Mouse (Mus musculus): ENCODE measurements around the gene Sycp2. TPM values are rescaled to one million over a fixed set of nuclear protein-coding genes. Genes with fewer than 3 reads are reported as not detected.

The Sycp2 gene
- polyA plus RNA-seq, 1 experiment from 2014 or later, result 0.57 TPM

DNA sequence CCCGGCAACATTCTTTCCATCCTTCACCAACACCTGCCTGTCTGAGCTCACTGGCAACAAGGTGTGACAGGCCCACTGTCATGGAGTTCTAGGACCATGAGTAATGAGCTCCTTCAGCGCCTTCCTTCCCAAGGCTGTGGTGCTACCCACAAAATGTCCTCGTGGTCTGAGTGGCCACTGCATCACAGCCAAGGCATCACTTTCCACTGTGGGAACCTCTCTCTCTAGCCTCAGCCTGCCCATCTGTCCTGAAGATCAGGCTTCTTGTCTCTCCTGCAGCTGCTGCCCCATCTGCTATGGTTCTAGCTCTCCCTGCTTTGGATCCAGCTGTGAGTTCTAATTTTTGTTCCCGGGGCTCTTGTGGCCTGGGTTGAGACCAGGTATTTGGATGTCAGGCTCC lies 82.7 kb downstream of the Sycp2 start:
- H3K9ac ChIP-seq, result no peak overlapping the region
- no peaks in the 10 kb centered on the region for H3K9me3 ChIP-seq
- ATAC-seq (replicated peaks), result no peak
- no peak overlapping the region for H3K27ac ChIP-seq
- WGBS, result 91% methylated on average over 4 of the region's 4 CpGs
- H3K36me3 ChIP-seq (replicated peaks), result no peaks in the 10 kb centered on the region
- H3K4me1 ChIP-seq, result peaks cover 32% of the 10 kb centered on the region
- H3K27me3 ChIP-seq (replicated peaks), result no peaks in the 10 kb centered on the region
- no peak overlapping the region for H3K4me3 ChIP-seq
- no peak overlapping the region for H3K4me2 ChIP-seq

DNA sequence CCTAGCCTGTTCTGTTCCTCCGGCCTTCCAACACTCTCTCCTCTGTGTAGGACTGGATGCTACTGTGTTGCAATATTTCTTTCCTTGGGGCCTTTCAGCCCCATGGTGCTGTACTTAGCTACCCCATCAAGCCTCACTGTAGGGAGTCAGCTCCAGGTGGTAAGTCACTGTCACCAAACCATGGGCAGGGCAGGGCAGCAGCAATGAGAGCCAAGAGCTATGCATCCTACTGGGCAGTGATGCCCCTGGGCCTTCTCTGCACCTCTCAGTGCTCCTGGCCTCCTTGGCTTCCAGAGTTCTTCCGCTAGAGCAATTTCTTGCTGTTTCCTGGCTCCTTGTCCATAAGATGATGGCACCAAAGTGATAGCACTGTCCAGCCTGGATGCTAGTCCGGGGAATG lies 83.1 kb downstream of the Sycp2 start:
- Histone ChIP-seq H3K27ac (no peak overlapping the region), H3K4me1 (peaks cover 28% of the 10 kb centered on the region), H3K36me3 (replicated peaks) (no peaks in the 10 kb centered on the region), H3K4me2 (no peak overlapping the region), H3K27me3 (replicated peaks) (no peaks in the 10 kb centered on the region), H3K9me3 (no peaks in the 10 kb centered on the region), H3K4me3 (no peak overlapping the region), H3K9ac (no peak overlapping the region)
- WGBS, result 93% methylated on average over 3 of the region's 3 CpGs
- ATAC-seq (replicated peaks), result no peak

DNA sequence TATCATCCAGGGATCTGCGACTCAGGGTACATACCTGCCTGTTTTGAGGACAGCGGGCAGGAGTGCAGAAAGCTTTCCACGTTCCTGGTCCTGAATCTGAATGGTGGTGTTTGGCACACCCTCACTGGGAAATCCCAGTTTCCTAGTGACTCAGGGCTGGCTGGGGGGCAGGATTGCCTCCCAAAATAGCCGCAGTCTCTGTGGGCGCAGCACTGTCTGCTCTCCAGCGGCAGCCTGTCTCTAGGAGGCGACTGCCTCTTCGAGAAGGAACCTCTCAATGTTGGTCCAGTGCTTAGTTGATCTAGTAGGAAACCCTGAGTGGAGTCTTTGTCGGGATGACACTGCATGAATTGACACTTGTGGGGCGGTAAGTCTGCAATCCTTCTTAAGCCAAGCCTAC lies 86.2 kb downstream of the Sycp2 start:
- no peak overlapping the region for H3K4me3 ChIP-seq
- H3K4me1 ChIP-seq, result no peaks in the 10 kb centered on the region
- ATAC-seq (replicated peaks), result no peak
- no peak overlapping the region for H3K27ac ChIP-seq
- H3K9me3 ChIP-seq, result no peaks in the 10 kb centered on the region
- no peak overlapping the region for H3K9ac ChIP-seq
- H3K4me2 ChIP-seq, result no peak overlapping the region
- H3K27me3 ChIP-seq (replicated peaks), result no peaks in the 10 kb centered on the region
- no peaks in the 10 kb centered on the region for H3K36me3 ChIP-seq (replicated peaks)
- 87% methylated on average over 10 of the region's 10 CpGs for WGBS

DNA sequence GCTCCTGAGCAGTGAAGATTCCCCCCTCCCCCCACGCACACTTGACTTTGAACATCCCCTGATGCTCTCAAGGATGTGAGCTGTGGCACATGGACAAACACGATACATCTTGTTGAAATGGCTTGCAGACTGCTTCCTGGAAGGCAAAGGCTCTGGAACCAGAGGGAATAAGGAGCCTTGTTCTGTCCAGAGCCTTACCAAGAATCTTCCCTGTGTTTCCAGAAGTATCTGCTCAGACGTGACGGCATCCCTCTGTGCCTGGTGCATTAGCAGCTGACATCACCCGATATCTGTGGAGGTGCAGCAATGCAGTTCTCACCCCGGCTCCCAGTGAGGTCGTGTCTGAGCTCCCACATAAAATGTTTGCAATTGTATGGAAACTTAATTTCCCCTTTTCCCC lies 87.7 kb downstream of the Sycp2 start:
- Histone ChIP-seq H3K27me3 (replicated peaks) (no peaks in the 10 kb centered on the region), H3K9ac (no peak overlapping the region), H3K27ac (no peak overlapping the region), H3K4me2 (no peak overlapping the region), H3K36me3 (replicated peaks) (no peaks in the 10 kb centered on the region), H3K9me3 (no peaks in the 10 kb centered on the region), H3K4me1 (no peaks in the 10 kb centered on the region), H3K4me3 (no peak overlapping the region)
- ATAC-seq (replicated peaks), result no peak
- WGBS, result 89% methylated on average over 7 of the region's 7 CpGs

DNA sequence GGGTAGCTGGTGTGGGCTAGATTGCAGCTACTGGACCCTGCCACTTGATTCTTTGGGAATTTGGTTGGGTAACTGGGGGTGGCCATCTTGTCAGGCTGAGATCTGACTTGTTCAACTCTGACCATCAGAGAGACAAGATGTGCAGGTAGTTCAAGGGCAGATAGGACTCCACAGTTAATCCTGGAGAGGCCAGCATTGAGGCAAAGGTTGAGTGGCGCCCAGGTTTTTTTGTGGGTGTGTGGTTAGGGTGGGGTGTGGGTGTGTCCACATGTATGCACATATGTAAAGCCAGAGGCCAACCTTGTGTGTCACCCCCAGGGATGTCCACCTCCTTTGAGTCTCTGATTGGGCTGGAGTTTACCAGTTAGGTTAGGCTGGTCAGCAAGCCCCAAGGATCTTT lies 91.2 kb downstream of the Sycp2 start:
- Histone ChIP-seq H3K4me2 (no peak overlapping the region), H3K4me3 (no peak overlapping the region), H3K27ac (no peak overlapping the region), H3K9ac (no peak overlapping the region), H3K27me3 (replicated peaks) (no peaks in the 10 kb centered on the region), H3K36me3 (replicated peaks) (no peaks in the 10 kb centered on the region), H3K9me3 (no peaks in the 10 kb centered on the region), H3K4me1 (no peaks in the 10 kb centered on the region)
- ATAC-seq (replicated peaks), result no peak
- WGBS, result 96% methylated on average over 1 of the region's 1 CpGs

DNA sequence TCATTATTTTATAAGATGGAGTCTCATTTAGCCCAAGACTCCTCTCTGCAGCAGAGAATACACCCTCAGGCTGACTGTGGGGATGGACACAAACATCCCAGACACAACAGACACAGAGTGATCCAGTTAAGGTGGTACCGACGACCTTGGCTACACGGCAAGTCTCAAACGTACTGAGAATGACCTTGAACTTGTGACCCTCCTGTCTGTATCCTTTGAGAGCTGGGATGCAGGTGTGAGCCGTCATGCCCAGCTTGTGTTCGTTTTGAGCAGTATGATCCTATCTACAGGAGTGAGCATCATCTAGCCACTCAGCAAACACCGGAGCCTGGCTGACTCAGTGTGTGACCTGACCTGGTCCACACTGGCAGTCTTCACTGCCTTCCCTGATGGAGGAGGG lies 93.9 kb downstream of the Sycp2 start:
- H3K36me3 ChIP-seq (replicated peaks), result no peaks in the 10 kb centered on the region
- no peak overlapping the region for H3K4me3 ChIP-seq
- no peak overlapping the region for H3K27ac ChIP-seq
- WGBS, result 82% methylated on average over 7 of the region's 7 CpGs
- no peaks in the 10 kb centered on the region for H3K4me1 ChIP-seq
- H3K9ac ChIP-seq, result no peak overlapping the region
- no peaks in the 10 kb centered on the region for H3K9me3 ChIP-seq
- no peak overlapping the region for H3K4me2 ChIP-seq
- no peak for ATAC-seq (replicated peaks)
- H3K27me3 ChIP-seq (replicated peaks), result no peaks in the 10 kb centered on the region

DNA sequence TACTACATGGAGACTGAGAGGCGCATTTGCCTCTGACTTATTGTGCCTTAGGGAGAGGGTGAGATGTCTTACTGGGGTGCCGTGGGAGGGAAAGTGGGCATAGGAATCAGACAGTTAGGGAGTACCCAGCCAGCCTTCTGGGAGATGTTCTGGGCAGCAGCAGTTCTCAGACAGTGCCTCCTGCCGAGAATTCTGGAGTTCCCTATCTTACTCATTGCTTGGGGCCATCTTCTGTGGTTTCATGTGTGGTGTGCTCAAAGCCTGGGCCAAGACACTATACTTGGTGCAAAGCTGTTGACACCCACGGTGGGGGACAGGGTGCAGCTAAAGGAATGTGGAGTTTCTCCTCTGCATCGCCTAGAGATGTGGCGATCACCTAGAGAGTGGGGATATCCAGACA lies 102.8 kb downstream of the Sycp2 start:
- Histone ChIP-seq H3K4me1 (peaks cover 48% of the 10 kb centered on the region), H3K36me3 (replicated peaks) (no peaks in the 10 kb centered on the region), H3K27me3 (replicated peaks) (no peaks in the 10 kb centered on the region), H3K27ac (peak overlapping the region; percentile 94), H3K4me2 (no peak overlapping the region), H3K4me3 (no peak overlapping the region), H3K9ac (no peak overlapping the region), H3K9me3 (no peaks in the 10 kb centered on the region)
- no peak for ATAC-seq (replicated peaks)
- WGBS, result 86% methylated on average over 6 of the region's 6 CpGs

DNA sequence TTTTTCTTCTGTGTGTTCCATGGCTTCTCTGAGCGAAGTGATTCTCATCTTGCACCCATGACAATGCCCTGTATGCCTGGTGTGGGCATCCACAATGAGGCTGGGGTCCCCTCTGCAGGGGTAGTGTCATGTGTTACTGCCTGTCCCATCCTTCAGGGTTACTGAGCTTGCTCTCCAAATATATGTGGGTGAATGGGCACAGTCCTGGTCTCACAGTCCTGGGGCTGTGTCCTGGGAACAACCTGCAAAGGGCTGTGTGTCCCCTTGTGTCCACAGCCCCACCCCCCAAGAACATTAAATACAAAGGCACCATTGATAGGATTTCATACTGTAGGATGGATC lies 103.3 kb downstream of the Sycp2 start:
- peak; percentile 63 for ATAC-seq (replicated peaks)
- no peak overlapping the region for H3K4me2 ChIP-seq
- no peaks in the 10 kb centered on the region for H3K27me3 ChIP-seq (replicated peaks)
- no peaks in the 10 kb centered on the region for H3K36me3 ChIP-seq (replicated peaks)
- peak overlapping the region; percentile 94 for H3K27ac ChIP-seq
- no peaks in the 10 kb centered on the region for H3K9me3 ChIP-seq
- no peak overlapping the region for H3K9ac ChIP-seq
- no peak overlapping the region for H3K4me3 ChIP-seq
- H3K4me1 ChIP-seq, result peaks cover 48% of the 10 kb centered on the region
- 14% methylated on average over 1 of the region's 1 CpGs for WGBS

DNA sequence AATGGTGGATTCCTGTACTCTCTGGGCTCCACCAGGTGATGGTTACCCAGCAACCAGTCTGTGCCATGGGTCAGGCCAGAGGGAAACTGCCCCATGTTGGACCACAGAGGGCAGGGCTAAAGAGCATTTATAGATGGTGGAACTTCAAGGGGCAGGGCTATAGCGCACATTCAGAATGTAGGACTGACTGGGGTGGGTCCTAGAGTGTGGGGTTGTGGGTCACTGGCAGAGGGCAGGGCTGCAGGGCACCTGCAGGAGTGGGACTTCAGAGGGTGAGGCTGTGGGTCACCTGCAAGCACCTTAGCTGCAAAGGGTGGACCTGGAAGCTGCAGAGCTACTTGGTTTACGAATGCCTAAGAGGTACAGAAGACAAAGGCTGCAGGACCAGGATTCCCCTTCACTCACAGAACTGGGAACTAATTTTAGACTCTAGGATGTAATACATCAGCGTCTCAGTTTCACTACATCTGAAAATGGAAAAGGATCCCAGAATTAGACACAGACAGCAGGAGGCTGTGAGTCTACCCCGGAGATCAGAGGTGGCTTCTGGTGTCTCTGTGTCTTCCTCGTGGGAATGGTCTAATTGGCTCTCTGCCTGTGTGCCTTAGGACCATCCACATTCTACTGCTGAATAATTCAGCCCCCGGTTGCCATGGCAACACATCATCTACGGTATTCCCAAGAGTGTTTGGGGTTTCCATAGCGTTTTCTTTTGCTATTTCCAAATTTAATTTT lies 103.9 kb downstream of the Sycp2 start:
- no peaks in the 10 kb centered on the region for H3K36me3 ChIP-seq (replicated peaks)
- 0 out of 2 replicates have a peak overlapping the region, but pooled peaks have one; percentile 9 for H3K9ac ChIP-seq
- H3K4me3 ChIP-seq, result no peak overlapping the region
- WGBS, result 28% methylated on average over 8 of the region's 8 CpGs
- H3K4me1 ChIP-seq, result peaks cover 48% of the 10 kb centered on the region
- H3K27ac ChIP-seq, result peak overlapping the region; percentile 94
- H3K4me2 ChIP-seq, result peak overlapping the region; percentile 10; the same call in 1 of the 2 replicates
- H3K9me3 ChIP-seq, result no peaks in the 10 kb centered on the region
- H3K27me3 ChIP-seq (replicated peaks), result no peaks in the 10 kb centered on the region
- peak; percentile 92 for ATAC-seq (replicated peaks)

Other genes starting within 250 kb of the Sycp2 start
- gene Ppp1r3d, start 6.8 kb upstream of the Sycp2 start, polyA plus RNA-seq (2015; fragmentation: Nextera tagmentation; extraction: Ambion mirVana), result 2.9 and 3.4 TPM in 2 replicates
- gene Fam217b, start 6.8 kb upstream of the Sycp2 start, polyA plus RNA-seq (2015; fragmentation: Nextera tagmentation; extraction: Ambion mirVana), result 14.2 and 17.2 TPM in 2 replicates
- 0.27 and 0.28 TPM in 2 replicates for gene Cdh26, start 22.8 kb upstream of the Sycp2 start, polyA plus RNA-seq (2015; fragmentation: Nextera tagmentation; extraction: Ambion mirVana)